10 mouse cellular contexts compared by ENCODE assay signal in genomic region chr1:43450811-43451210, GRCm38 (mm10).
"Had no signal": no experiment of that assay in that cellular context is flagged by ENCODE, and none has a peak within 500 bp of the region (broad histone marks: within the 10 kb centered on the region; RNA-seq: fewer than 3 reads in every experiment).

No protein-coding gene starts in this region.

- H3K27ac ChIP-seq: intestine, embryonic 15.5 days; left cerebral cortex, adult 2 months; limb, embryonic 10.5 days; liver, embryonic 14.5 days; stomach, embryonic 15.5 days had no signal

- H3K27me3 ChIP-seq: intestine, embryonic 15.5 days; stomach, embryonic 15.5 days had no signal

- DNase-seq: kidney, adult 18-20 months; kidney, postnatal 10 days; lung, adult 2 months; lung, postnatal 36 days; right cerebral cortex, postnatal 14 days had no signal

- H3K36me3 ChIP-seq: intestine, embryonic 15.5 days had no signal

- H3K4me3 ChIP-seq: intestine, embryonic 15.5 days; left cerebral cortex, adult 2 months; limb, embryonic 10.5 days; stomach, embryonic 15.5 days had no signal
